Mouse (Mus musculus) spleen, adult 12 weeks (tissue): ENCODE measurements at regions not wholly inside any gene's neighbourhood (a gene's known extent, or its start where the extent isn't known, plus 50 kb on each side); places are given as distances from the start of the nearest gene placed in this dataset.
"Not testable (repeated sequence)": the region's sequence is repeated elsewhere in the genome, so short reads cannot be mapped to it uniquely, and the experiment has no call there.

Experiments
- DNase-seq: peaks from one replicate; pipeline ENCODE4 v3.0.0; 2022; ENCODE audit warnings: low spot score

GRCm38 (mm10) chr8:20122067-20122925 is 219.1 kb downstream of the Gm31371 start:
- peak; percentile 98 for DNase-seq

DNA sequence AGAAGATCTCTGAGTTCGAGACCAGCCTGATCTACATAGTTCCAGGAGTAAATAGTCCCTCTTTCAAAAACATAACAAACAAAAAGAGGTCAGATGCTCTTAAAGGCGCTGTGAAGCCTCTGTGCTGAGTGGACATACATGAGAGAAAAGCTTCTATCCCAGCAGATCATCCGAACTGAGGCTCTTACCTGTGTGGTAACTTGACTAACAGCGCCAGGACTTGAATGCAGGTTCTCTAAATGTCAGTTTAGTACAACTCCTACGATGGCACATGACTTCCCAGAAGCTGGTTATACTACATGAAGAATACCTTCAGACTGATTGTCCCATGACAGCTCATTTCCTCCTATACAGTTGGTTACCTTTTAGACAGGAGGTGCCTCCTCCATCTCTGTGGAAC is 220.4 kb downstream of the Gm31371 start:
- not testable (repeated sequence) for DNase-seq

- not testable (repeated sequence) for DNase-seq
These were observed 227.4 kb downstream of the Gm15319 start for GRCm38 (mm10) chr8:20135626-20136025.

- not testable (repeated sequence) for DNase-seq
These were observed 217.6 kb downstream of the Gm15319 start for GRCm38 (mm10) chr8:20145436-20145835.

DNA sequence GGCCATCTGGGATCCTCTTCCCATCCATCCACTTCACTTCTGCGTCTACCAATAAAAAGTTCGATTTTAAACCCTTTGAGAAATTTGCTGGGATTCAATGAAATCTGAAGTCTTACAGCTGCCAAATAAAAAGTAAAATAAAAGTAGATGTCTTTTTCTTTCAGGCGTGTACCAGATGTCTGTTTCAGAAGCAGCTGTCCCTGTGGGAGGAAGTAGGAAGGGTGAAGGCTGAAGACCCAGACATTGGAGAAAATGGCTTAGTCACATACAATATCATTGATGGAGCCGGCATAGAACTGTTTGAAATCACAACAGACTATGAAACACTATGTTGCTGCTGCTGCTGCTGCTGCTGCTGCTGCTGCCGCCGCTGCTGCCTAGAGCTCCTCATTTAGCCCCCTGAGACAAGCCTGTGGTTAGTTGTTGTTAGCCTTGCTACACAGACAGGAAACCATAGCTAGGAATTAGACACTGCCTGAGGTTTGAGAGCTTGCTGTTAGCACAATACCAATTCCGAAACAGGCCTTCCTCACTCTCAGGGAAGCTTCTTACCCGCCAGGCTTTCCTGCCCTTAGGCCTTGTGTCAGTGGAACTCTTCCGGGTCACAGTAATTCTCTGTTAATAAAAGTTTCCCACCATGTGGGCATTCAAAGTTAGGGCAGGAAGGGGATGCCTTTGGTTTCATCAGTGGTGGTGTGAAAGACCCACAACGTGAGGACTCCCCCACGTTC is 211.5 kb downstream of the Gm15319 start:
- not testable (repeated sequence) for DNase-seq

DNA sequence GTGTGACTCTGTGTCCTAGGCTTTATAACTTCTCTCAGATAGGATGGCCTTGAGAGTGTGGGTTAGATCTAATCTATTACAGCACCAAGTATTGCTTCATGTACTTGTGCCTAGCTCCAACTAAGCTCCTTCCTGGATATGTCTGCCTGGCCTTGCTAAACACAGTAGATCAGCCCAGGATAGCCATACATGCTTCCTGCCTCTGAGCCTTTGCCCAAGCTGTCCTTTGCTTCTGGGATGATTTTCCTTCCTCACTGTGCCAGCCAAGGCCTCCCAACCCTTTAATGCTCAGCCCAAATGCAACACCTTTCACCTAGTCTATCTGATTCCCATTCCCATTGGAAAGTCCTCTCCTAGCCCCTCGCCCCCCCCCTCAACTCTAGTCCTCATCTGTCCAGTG is 208.9 kb downstream of the Gm15319 start:
- DNase-seq = not testable (repeated sequence)
